Mouse (Mus musculus) G1E (cell line): ENCODE measurements at regions not wholly inside any gene's neighbourhood (a gene's known extent, or its start where the extent isn't known, plus 50 kb on each side); places are given as distances from the start of the nearest gene placed in this dataset.

Experiments used
- CTCF ChIP-seq: IDR thresholded peaks from 2 replicates; pipeline ENCODE4 v1.5.1; 2012; ENCODE audit warnings: low read depth, low read length, inconsistent platforms, mixed read lengths
- GATA1 ChIP-seq: IDR thresholded peaks from 2 replicates; pipeline ENCODE4 v1.6.1; 2012; ENCODE audit warnings: borderline replicate concordance, low read length, inconsistent platforms, mixed read lengths
- TAL1 ChIP-seq: conservative IDR thresholded peaks from 2 replicates; pipeline ENCODE4 v1.6.1; 2012; ENCODE audit warnings: low read depth, low read length, inconsistent platforms, mixed read lengths

DNA sequence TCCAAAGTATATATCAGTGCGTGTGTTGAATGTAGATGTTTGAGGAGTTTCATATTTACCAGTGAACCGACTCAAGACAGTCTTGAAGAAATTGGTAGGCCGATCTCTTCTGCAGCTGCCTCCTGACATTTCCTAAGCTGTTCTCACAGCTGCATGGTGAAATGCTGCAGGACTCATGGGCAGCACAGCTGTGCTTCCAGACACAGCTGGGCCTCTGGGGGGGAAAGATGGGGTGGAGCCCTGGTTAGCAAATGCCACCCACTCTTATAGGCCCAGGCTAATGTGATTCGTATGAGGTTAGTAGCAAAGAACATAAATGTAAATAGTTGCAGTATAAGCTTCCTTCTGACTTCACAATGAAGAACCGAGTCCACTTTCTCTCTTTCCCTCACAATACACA lies 139.8 kb upstream of the Erbb4 start:
- TF ChIP-seq GATA1 (no peak), CTCF (no peak), TAL1 (no peak)
